Mouse (Mus musculus): ENCODE data around the gene Gm9913.

DNA sequence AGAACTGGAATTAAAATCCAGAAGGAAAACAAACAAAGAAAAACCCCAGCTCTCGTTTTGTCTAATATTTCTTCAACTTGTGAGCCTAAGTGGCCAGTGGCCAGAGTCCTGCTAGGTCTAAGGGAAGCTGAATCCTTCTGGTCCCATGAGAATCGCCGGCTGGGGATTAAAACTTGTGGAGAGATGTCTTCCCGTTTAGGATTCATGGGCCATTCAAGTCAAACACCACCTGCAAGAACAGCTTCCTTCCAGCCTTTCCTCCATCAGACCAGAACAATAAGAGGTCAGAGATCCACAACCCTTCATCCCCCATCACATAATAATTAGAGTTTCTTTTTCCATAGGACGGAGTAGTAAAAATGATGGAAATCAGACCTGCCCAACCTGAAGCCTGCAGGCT, 30.2 kb upstream of the Gm9913 start:
- TF ChIP-seq CTCF (IDR thresholded peaks at IDR 0.05) (no peak), POLR2A (IDR thresholded peaks at IDR 0.05; ENCODE audit: insufficient read depth, low read depth, low read length) (no peak)
